Mouse (Mus musculus) MEL (cell line): ENCODE data around the gene Lce3f. TPM values are rescaled to one million over a fixed set of nuclear protein-coding genes. Genes with fewer than 3 reads are reported as not detected.

Source experiments
- DNase-seq: peaks from one replicate; pipeline ENCODE4 v3.0.0; 2011; ENCODE audit warnings: low read depth, low spot score
- H3K27ac ChIP-seq: 2 replicates; pipeline ENCODE4 v1.5.1; 2012; ENCODE audit warnings: low read depth, mild to moderate bottlenecking, control low read depth, low read length, moderate library complexity; ENCODE audit not compliant: control insufficient read depth
- H3K27me3 ChIP-seq, 2 experiments: fragments of 150-350 bp in 1 of 2; sonication (generic) in 1 of 2; 2 replicates each; pipeline ENCODE4 v1.6.1; 2012; ENCODE audit warnings: low read length in 2 of 2, mild to moderate bottlenecking in 2 of 2, improper control_type of control experiment in 1 of 2, moderate library complexity in 1 of 2; ENCODE audit not compliant: insufficient read depth in 2 of 2, control insufficient read depth in 1 of 2
- H3K36me3 ChIP-seq, 2 experiments: 2 replicates each; pipeline ENCODE4 v1.6.1; 2012 to 2014; ENCODE audit warnings: low read length in 2 of 2, improper control_type of control experiment in 1 of 2, inconsistent platforms in 1 of 2, mild to moderate bottlenecking in 1 of 2; ENCODE audit not compliant: insufficient read depth in 2 of 2, control insufficient read depth in 1 of 2
- H3K4me1 ChIP-seq, 2 experiments: fragments of 150-350 bp in 1 of 2; sonication (generic) in 1 of 2; 2 replicates each; pipeline ENCODE4 v1.6.1; 2012; ENCODE audit warnings: low read length in 2 of 2, improper control_type of control experiment in 1 of 2, mild to moderate bottlenecking in 1 of 2; ENCODE audit not compliant: insufficient read depth in 2 of 2, control insufficient read depth in 1 of 2
- H3K4me3 ChIP-seq, 2 experiments: fragments of 150-350 bp in 1 of 2; sonication (generic) in 1 of 2; 2 replicates each; pipeline ENCODE4 v1.5.1; 2012; ENCODE audit warnings: low read depth in 2 of 2, low read length in 2 of 2, mild to moderate bottlenecking in 2 of 2, moderate library complexity in 2 of 2, control low read depth in 1 of 2, improper control_type of control experiment in 1 of 2; ENCODE audit not compliant: control insufficient read depth in 1 of 2, insufficient read depth in 1 of 2
- H3K79me2 ChIP-seq: 2 replicates; pipeline ENCODE4 v1.6.1; 2012; ENCODE audit warnings: mild to moderate bottlenecking, low read length, moderate library complexity; ENCODE audit not compliant: control insufficient read depth, poor library complexity, insufficient read depth
- H3K9ac ChIP-seq: 2 replicates; pipeline ENCODE4 v1.6.1; 2012; ENCODE audit warnings: low read depth, mild to moderate bottlenecking, control low read depth, low read length, moderate library complexity; ENCODE audit not compliant: control insufficient read depth, poor library complexity, severe bottlenecking
- H3K9me3 ChIP-seq: fragments of 150-350 bp; sonication (generic); replicated peaks from 2 replicates; pipeline ENCODE4 v1.6.1; 2012; ENCODE audit warnings: mild to moderate bottlenecking, low read length, improper control_type of control experiment, moderate library complexity; ENCODE audit not compliant: insufficient read depth
- BHLHE40 ChIP-seq: IDR thresholded peaks from 2 replicates; pipeline ENCODE4 v1.6.1; 2012; ENCODE audit warnings: low read depth, mild to moderate bottlenecking, inconsistent platforms, low read length, improper control_type of control experiment, borderline replicate concordance
- CTCF ChIP-seq, 3 experiments: IDR thresholded peaks in 2 of 3; conservative IDR thresholded peaks in 1 of 3; 2 replicates each; pipeline ENCODE4 v1.5.1; 2011 to 2012; ENCODE audit warnings: low read length in 3 of 3, low read depth in 2 of 3, mild to moderate bottlenecking in 2 of 3, improper control_type of control experiment in 1 of 3, inconsistent platforms in 1 of 3, mixed read lengths in 1 of 3, moderate library complexity in 1 of 3; ENCODE audit not compliant: control insufficient read depth in 1 of 3, insufficient read depth in 1 of 3, poor library complexity in 1 of 3, severe bottlenecking in 1 of 3
- ETS1 ChIP-seq: IDR thresholded peaks from 2 replicates; pipeline ENCODE4 v1.6.1; 2012; ENCODE audit warnings: low read depth, mild to moderate bottlenecking, inconsistent platforms, low read length, improper control_type of control experiment, moderate library complexity
- HCFC1 ChIP-seq: IDR thresholded peaks from 2 replicates; pipeline ENCODE4 v1.6.1; 2012; ENCODE audit warnings: low read depth, mild to moderate bottlenecking, inconsistent platforms, low read length, improper control_type of control experiment, moderate library complexity
- JUND ChIP-seq: IDR thresholded peaks from 2 replicates; pipeline ENCODE4 v1.6.1; 2011; ENCODE audit warnings: low read depth, mild to moderate bottlenecking, improper control_type of control experiment, low read length
- MAFK ChIP-seq: IDR thresholded peaks from 2 replicates; pipeline ENCODE4 v1.6.1; 2011; ENCODE audit warnings: low read depth, mild to moderate bottlenecking, low read length, improper control_type of control experiment, borderline replicate concordance
- MAX ChIP-seq: IDR thresholded peaks from 2 replicates; pipeline ENCODE4 v1.6.1; 2011; ENCODE audit warnings: low read length, improper control_type of control experiment
- MEF2A ChIP-seq: IDR thresholded peaks from 2 replicates; pipeline ENCODE4 v1.6.1; 2014; ENCODE audit warnings: low read depth, mild to moderate bottlenecking, inconsistent platforms, low read length, improper control_type of control experiment; ENCODE audit not compliant: poor library complexity, insufficient replicate concordance, severe bottlenecking; ENCODE audit errors: extremely low read depth
- MXI1 ChIP-seq: IDR thresholded peaks from 2 replicates; pipeline ENCODE4 v1.6.1; 2011; ENCODE audit warnings: mild to moderate bottlenecking, low read depth, low read length, improper control_type of control experiment
- MYC ChIP-seq: IDR thresholded peaks from 2 replicates; pipeline ENCODE4 v1.6.1; 2011; ENCODE audit warnings: low read depth, mild to moderate bottlenecking, low read length, improper control_type of control experiment, moderate library complexity
- POLR2A ChIP-seq, 2 experiments: IDR thresholded peaks; 2 replicates each; pipeline ENCODE4 v1.6.1; 2011 to 2012; ENCODE audit warnings: low read length in 2 of 2, mild to moderate bottlenecking in 2 of 2, control low read depth in 1 of 2, improper control_type of control experiment in 1 of 2, low read depth in 1 of 2, moderate library complexity in 1 of 2; ENCODE audit not compliant: control insufficient read depth in 1 of 2, insufficient read depth in 1 of 2, poor library complexity in 1 of 2
- POLR2AphosphoS2 ChIP-seq: IDR thresholded peaks from 2 replicates; pipeline ENCODE4 v1.6.1; 2011; ENCODE audit warnings: low read length, improper control_type of control experiment
- POLR2AphosphoS5 ChIP-seq: IDR thresholded peaks from 2 replicates; pipeline ENCODE4 v1.6.1; 2012; ENCODE audit warnings: low read depth, borderline replicate concordance, mild to moderate bottlenecking, inconsistent platforms, low read length, moderate library complexity, mixed read lengths
- RCOR1 ChIP-seq: IDR thresholded peaks from 2 replicates; pipeline ENCODE4 v1.6.1; 2012; ENCODE audit warnings: low read depth, mild to moderate bottlenecking, inconsistent platforms, low read length, improper control_type of control experiment
- SIN3A ChIP-seq: IDR thresholded peaks from 2 replicates; pipeline ENCODE4 v1.6.1; 2012; ENCODE audit warnings: low read length, improper control_type of control experiment, inconsistent platforms
- TAL1 ChIP-seq: IDR thresholded peaks from 2 replicates; pipeline ENCODE4 v1.6.1; 2012; ENCODE audit warnings: mild to moderate bottlenecking, inconsistent platforms, low read length, moderate library complexity, mixed read lengths
- TBP ChIP-seq: IDR thresholded peaks from 2 replicates; pipeline ENCODE4 v1.8.0; 2011; ENCODE audit warnings: low read depth, low read length, improper control_type of control experiment
- TCF12 ChIP-seq: IDR thresholded peaks from 2 replicates; pipeline ENCODE4 v1.6.1; 2014; ENCODE audit warnings: low read depth, mild to moderate bottlenecking, inconsistent platforms, low read length, improper control_type of control experiment, moderate library complexity
- UBTF ChIP-seq: IDR thresholded peaks from 2 replicates; pipeline ENCODE4 v1.6.1; 2012; ENCODE audit warnings: low read depth, mild to moderate bottlenecking, inconsistent platforms, low read length, improper control_type of control experiment, moderate library complexity, borderline replicate concordance; ENCODE audit not compliant: insufficient read depth
- USF1 ChIP-seq: IDR thresholded peaks from 2 replicates; pipeline ENCODE4 v1.6.1; 2014; ENCODE audit warnings: low read depth, mild to moderate bottlenecking, inconsistent platforms, low read length, improper control_type of control experiment, moderate library complexity
- USF2 ChIP-seq, 2 experiments: IDR thresholded peaks; 2 replicates each; pipeline ENCODE4 v1.6.1; 2011 to 2012; ENCODE audit warnings: improper control_type of control experiment in 2 of 2, low read length in 2 of 2, borderline replicate concordance in 1 of 2, inconsistent platforms in 1 of 2, low read depth in 1 of 2, mild to moderate bottlenecking in 1 of 2; ENCODE audit not compliant: insufficient read depth in 1 of 2
- ZC3H11A ChIP-seq: IDR thresholded peaks from 2 replicates; pipeline ENCODE4 v1.6.1; 2012; ENCODE audit warnings: low read depth, mild to moderate bottlenecking, inconsistent platforms, low read length, improper control_type of control experiment
- ZMIZ1 ChIP-seq: IDR thresholded peaks from 2 replicates; pipeline ENCODE4 v1.6.1; 2012; ENCODE audit warnings: low read depth, mild to moderate bottlenecking, inconsistent platforms, low read length, improper control_type of control experiment, moderate library complexity
- ZNF384 ChIP-seq: IDR thresholded peaks from 2 replicates; pipeline ENCODE4 v1.6.1; 2012; ENCODE audit warnings: low read depth, mild to moderate bottlenecking, inconsistent platforms, low read length, improper control_type of control experiment
- polyA plus RNA-seq, 2 experiments: library from polyadenylated mRNA; stranded (reverse) in 1 of 2; unstranded in 1 of 2; fragments of >175 nt in 1 of 2; fragments of >200 nt in 1 of 2; gene quantifications; 2 replicates each; pipeline versions ENCODE4 v1.2.1 to v1.2.4; 2012; ENCODE audit warnings: low replicate concordance in 2 of 2, low read depth in 1 of 2; ENCODE audit not compliant: insufficient read length in 2 of 2, insufficient read depth in 1 of 2, missing spikeins in 1 of 2
- total RNA-seq: library from RNA; depleted of rRNA; stranded (reverse); fragments of 300-350 nt; gene quantifications from 2 replicates; pipeline ENCODE4 v1.2.3, GENCODE M21; 2012

Lce3f gene
- total and polyA plus RNA-seq, 3 experiments = not detected

DNA sequence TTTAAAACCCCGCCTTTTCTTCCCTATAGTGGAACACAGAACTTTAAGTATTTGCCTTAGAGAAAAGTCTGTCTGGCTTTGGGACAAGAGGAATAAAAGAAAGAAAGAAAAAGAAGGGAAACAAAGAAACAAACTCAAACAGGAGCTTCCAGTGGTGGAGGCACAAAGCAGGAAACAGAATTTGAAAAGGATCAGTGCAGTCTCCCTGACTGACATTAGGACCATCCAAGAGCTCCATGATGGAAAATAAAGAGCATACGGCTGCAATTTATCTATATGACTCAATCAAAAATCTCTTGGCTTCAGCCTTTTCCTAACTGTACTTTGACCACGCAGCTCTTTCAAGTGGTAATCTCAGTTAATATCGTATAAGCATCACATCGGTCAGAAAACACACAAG, 22.8 kb downstream of the Lce3f start:
- H3K4me1 ChIP-seq = no peaks in the 10 kb centered on the region
- no peaks in the 10 kb centered on the region for H3K36me3 ChIP-seq
- H3K79me2 ChIP-seq = no peaks in the 10 kb centered on the region
- no peak for DNase-seq
- H3K27ac ChIP-seq = no peak overlapping the region
- no peak overlapping the region for H3K4me3 ChIP-seq
- TF ChIP-seq UBTF = no peak
- TF ChIP-seq BHLHE40 = no peak
- no peak for TF ChIP-seq USF1
- no peak for TF ChIP-seq MYC
- TF ChIP-seq CTCF (IDR thresholded peaks at IDR 0.05 in 2 of 3, conservative IDR thresholded peaks at IDR 0.05 in 1 of 3; ENCODE audit: control insufficient read depth in 1 of 3, insufficient read depth in 1 of 3, low read depth in 2 of 3, low read length in 3 of 3, poor library complexity in 1 of 3, severe bottlenecking in 1 of 3) = no peak
- no peak for TF ChIP-seq MEF2A
- no peak for TF ChIP-seq USF2 (IDR thresholded peaks at IDR 0.05; ENCODE audit: borderline replicate concordance in 1 of 2, insufficient read depth in 1 of 2, low read depth in 1 of 2, low read length in 2 of 2)
- TF ChIP-seq POLR2AphosphoS2 = no peak
- TF ChIP-seq ZNF384 = no peak
- H3K9ac ChIP-seq = no peak overlapping the region
- H3K27me3 ChIP-seq = no peaks in the 10 kb centered on the region
- H3K9me3 ChIP-seq = no peaks in the 10 kb centered on the region

DNA sequence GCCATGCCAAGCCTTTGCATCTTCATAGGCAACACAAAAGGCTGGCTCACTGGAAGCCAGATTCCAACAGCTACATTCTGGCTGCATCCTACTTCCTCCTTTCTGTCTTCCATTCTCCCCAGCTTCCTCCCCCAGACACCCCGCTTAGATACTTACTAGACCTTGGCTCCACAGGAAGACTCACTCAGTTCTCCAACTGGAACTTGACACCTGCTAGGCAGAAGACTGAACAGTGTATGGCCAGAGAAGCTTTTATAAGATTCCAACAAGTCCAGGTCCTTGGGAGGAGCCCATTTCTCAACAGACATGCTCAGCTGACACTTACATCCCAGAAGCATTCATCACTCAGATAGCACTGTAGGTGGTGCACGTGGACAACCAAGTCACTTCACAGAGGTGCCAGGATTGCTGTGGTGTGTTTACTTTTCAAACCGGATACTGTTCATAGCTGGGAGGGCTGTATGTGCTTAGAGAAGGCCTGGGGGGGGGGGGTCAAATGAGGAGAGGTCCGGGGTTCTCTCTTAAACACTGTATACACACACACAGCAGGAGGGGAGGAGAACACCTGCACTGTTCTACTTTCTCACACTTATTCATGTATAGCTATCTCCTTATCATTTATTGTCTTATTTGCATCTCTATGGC, 23.6 kb downstream of the Lce3f start, which contains the start of gene Crct1:
TSS of gene Crct1 (minus strand) at position 228 of the 645 bp plus-strand sequence.
- Histone ChIP-seq H3K27ac (no peak within 1 kb of the TSS), H3K9me3 (no peaks in the 10 kb centered on the region), H3K27me3 (no peaks in the 10 kb centered on the region), H3K4me1 (no peaks in the 10 kb centered on the region), H3K79me2 (no peaks in the 10 kb centered on the region), H3K4me3 (no peak within 1 kb of the TSS), H3K9ac (no peak within 1 kb of the TSS), H3K36me3 (no peaks in the 10 kb centered on the region)
- TF ChIP-seq HCFC1 = no peak
- no peak for TF ChIP-seq POLR2AphosphoS5
- TF ChIP-seq RCOR1 = no peak
- no peak for TF ChIP-seq JUND
- TF ChIP-seq MAFK = no peak
- TF ChIP-seq MAX = no peak
- TF ChIP-seq SIN3A = no peak
- no peak for TF ChIP-seq ETS1
- no peak for TF ChIP-seq POLR2A (IDR thresholded peaks at IDR 0.05; ENCODE audit: control insufficient read depth in 1 of 2, insufficient read depth in 1 of 2, low read depth in 1 of 2, low read length in 2 of 2, poor library complexity in 1 of 2)
- TF ChIP-seq ZMIZ1 = no peak
- TF ChIP-seq TAL1 = no peak
- TF ChIP-seq ZC3H11A = no peak
- no peak for TF ChIP-seq TCF12
- no peak for TF ChIP-seq USF2 (IDR thresholded peaks at IDR 0.05; ENCODE audit: borderline replicate concordance in 1 of 2, insufficient read depth in 1 of 2, low read depth in 1 of 2, low read length in 2 of 2)
- no peak for TF ChIP-seq TBP
- TF ChIP-seq MYC = no peak
- TF ChIP-seq ZNF384 = no peak
- TF ChIP-seq MXI1 = no peak
- no peak for DNase-seq
